Mouse (Mus musculus) heart, embryonic 16.5 days (tissue): Measurements from ENCODE around the gene Rapgef2. TPM values are rescaled to one million over a fixed set of nuclear protein-coding genes. Genes with fewer than 3 reads are reported as not detected.

Source experiments
- ATAC-seq: fragments of 200-750 bp; cut with Nextera tagmentation; replicated peaks from 2 replicates; pipeline ENCODE4 v1.8.0; 2017; ENCODE audit warnings: moderate number of reproducible peaks; ENCODE audit not compliant: insufficient read depth, low FRiP score; ENCODE audit errors: extremely low read depth
- H3K27ac ChIP-seq: fragments of 300-500 bp; sonication (generic); 2 replicates; pipeline ENCODE4 v1.5.1; 2014; ENCODE audit warnings: mild to moderate bottlenecking, low read length, control low read depth, moderate library complexity
- H3K27me3 ChIP-seq: fragments of 300-500 bp; sonication (generic); 2 replicates; pipeline ENCODE4 v1.6.1; 2014; ENCODE audit warnings: low read length, mixed read lengths; ENCODE audit not compliant: control insufficient read depth, insufficient read depth
- H3K36me3 ChIP-seq: fragments of 300-500 bp; sonication (generic); 2 replicates; pipeline ENCODE4 v1.6.1; 2014; ENCODE audit not compliant: control insufficient read depth, insufficient read depth
- H3K4me1 ChIP-seq: fragments of 300-500 bp; sonication (generic); 2 replicates; pipeline ENCODE4 v1.6.1; 2014; ENCODE audit warnings: low read length, mixed read lengths; ENCODE audit not compliant: control insufficient read depth, insufficient read depth
- H3K4me2 ChIP-seq: fragments of 300-500 bp; sonication (generic); 2 replicates; pipeline ENCODE4 v1.6.1; 2014; ENCODE audit warnings: low read depth, mild to moderate bottlenecking, control low read depth, low read length
- H3K4me3 ChIP-seq: fragments of 300-500 bp; sonication (generic); 2 replicates; pipeline ENCODE4 v1.5.1; 2014; ENCODE audit warnings: mild to moderate bottlenecking, control low read depth, low read length
- H3K9ac ChIP-seq: fragments of 300-500 bp; sonication (generic); 2 replicates; pipeline ENCODE4 v1.6.1; 2014; ENCODE audit warnings: low read length, control low read depth
- H3K9me3 ChIP-seq: fragments of 300-500 bp; sonication (generic); replicated peaks from 2 replicates; pipeline ENCODE4 v1.6.1; 2016; ENCODE audit warnings: low read length; ENCODE audit not compliant: control insufficient read depth
- WGBS: fragments of 180-500 bp; shearing (Covaris S2); extraction: QIAGEN DNeasy Blood & Tissue Kit; methylation state at CpG from one replicate; pipeline ENCODE4 v1.1.7; 2014; 5-methylcytosine and 5-hydroxymethylcytosine counted together
- polyA plus RNA-seq: library from polyadenylated mRNA; unstranded; fragments of >200 nt; fragmentation: Nextera tagmentation; extraction: Ambion mirVana; gene quantifications from 2 replicates; pipeline ENCODE4 v1.2.1, GENCODE M21; 2015

Gene Rapgef2
- polyA plus RNA-seq, 1 experiment from 2014 or later = 4.9 TPM

DNA sequence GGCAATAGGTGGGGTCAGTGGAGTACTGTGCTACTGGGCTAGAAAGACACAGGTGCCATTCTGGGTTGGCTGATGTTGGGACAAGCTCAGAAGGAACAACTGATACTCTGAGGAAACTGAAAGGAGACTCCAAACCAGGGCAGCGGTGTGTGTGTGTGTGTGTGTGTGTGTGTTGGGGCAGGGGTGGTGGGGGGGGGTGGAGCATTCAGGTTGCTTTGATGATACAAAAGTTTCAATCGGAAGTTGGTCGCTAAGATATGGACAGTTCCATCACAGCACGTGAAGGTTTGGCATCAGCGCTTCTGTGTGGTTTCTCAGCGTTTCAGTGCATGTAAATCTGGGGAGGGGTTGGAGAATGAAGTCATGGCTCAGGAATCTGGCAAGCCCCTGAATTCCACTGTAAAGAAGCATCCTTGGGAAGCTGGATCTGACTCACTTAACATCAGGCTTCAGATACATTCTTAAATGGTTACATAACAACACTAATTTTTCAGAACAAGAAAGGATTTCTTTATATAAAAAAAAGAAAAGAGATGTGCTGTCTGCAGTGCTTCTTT is 157.2 kb downstream of the Rapgef2 start:
- 44% methylated on average over 6 of the region's 6 CpGs for WGBS
- H3K9ac ChIP-seq = no peak overlapping the region
- peak overlapping the region; percentile 22 for H3K27ac ChIP-seq
- no peak overlapping the region for H3K4me3 ChIP-seq
- no peaks in the 10 kb centered on the region for H3K36me3 ChIP-seq
- no peak overlapping the region for H3K4me2 ChIP-seq
- no peaks in the 10 kb centered on the region for H3K9me3 ChIP-seq
- peak; percentile 38; the same call in 1 of the 2 replicates for ATAC-seq
- peaks cover 10% of the 10 kb centered on the region for H3K4me1 ChIP-seq
- no peaks in the 10 kb centered on the region for H3K27me3 ChIP-seq

- Histone ChIP-seq H3K4me3 (no peak overlapping the region), H3K9ac (no peak overlapping the region), H3K27ac (no peak overlapping the region), H3K27me3 (no peaks in the 10 kb centered on the region), H3K9me3 (no peaks in the 10 kb centered on the region), H3K4me2 (no peak overlapping the region), H3K36me3 (no peaks in the 10 kb centered on the region), H3K4me1 (peaks cover 10% of the 10 kb centered on the region)
- WGBS = 71% methylated on average over 2 of the region's 2 CpGs
- ATAC-seq = no peak
Measured at GRCm38 (mm10) chr3:79127797-79128196, 158.5 kb downstream of the Rapgef2 start.

DNA sequence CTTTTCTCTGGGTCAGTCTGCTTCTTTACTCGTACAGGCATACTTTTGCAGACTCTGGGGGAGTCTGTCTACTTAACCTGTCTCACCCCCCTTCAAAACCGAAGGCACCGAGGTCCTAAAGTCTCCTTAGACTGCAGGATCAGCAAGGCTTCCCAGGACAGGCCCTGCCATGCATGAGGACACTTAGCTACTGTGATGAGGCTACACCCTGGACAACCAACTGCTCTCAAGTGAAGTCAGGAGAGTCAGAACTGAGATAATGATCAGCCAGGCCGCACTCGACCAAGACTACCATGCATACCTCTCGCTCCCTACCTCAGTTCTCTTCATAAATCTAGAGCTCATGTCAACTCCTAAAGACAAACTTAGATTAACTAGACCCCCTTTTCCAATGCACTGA is 159.5 kb downstream of the Rapgef2 start:
- Histone ChIP-seq H3K4me1 (peaks cover 10% of the 10 kb centered on the region), H3K4me3 (no peak overlapping the region), H3K27me3 (no peaks in the 10 kb centered on the region), H3K4me2 (no peak overlapping the region), H3K9me3 (no peaks in the 10 kb centered on the region), H3K36me3 (no peaks in the 10 kb centered on the region), H3K9ac (no peak overlapping the region), H3K27ac (no peak overlapping the region)
- 82% methylated on average over 6 of the region's 6 CpGs for WGBS
- no peak for ATAC-seq

- H3K4me3 ChIP-seq = no peak overlapping the region
- WGBS = 69% methylated on average over 7 of the region's 7 CpGs
- H3K27me3 ChIP-seq = no peaks in the 10 kb centered on the region
- no peak for ATAC-seq
- no peak overlapping the region for H3K27ac ChIP-seq
- no peaks in the 10 kb centered on the region for H3K9me3 ChIP-seq
- no peak overlapping the region for H3K4me2 ChIP-seq
- H3K9ac ChIP-seq = no peak overlapping the region
- peaks cover 10% of the 10 kb centered on the region for H3K4me1 ChIP-seq
- 0 out of 2 replicates have a peak, but pooled peaks cover 2% of the 10 kb centered on the region for H3K36me3 ChIP-seq
Measured at GRCm38 (mm10) chr3:79121391-79121790, 164.9 kb downstream of the Rapgef2 start.

DNA sequence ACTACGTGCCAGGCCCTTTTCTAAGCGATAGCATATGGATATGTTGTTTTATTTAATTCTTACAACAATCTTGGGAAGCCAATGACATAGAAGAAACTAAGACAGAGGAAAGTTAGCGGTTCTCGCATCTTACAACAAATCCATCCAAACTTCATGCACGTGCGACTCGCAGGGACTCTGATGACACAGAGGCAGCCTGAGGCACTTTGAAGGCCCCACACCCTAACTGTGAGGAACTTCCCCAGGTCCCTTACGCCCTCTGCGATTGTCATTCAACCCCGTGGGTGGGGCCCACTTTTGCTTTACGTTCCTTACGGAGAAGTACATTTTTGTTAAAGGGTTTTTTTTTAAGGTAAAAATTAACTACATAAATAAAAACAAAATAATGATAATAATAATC is 166.3 kb downstream of the Rapgef2 start:
- no peak overlapping the region for H3K9ac ChIP-seq
- H3K36me3 ChIP-seq = 0 out of 2 replicates have a peak, but pooled peaks cover 2% of the 10 kb centered on the region
- no peak overlapping the region for H3K4me3 ChIP-seq
- no peaks in the 10 kb centered on the region for H3K27me3 ChIP-seq
- ATAC-seq = no peak
- no peak overlapping the region for H3K27ac ChIP-seq
- no peak overlapping the region for H3K4me2 ChIP-seq
- H3K4me1 ChIP-seq = peaks cover 11% of the 10 kb centered on the region
- WGBS = 94% methylated on average over 12 of the region's 12 CpGs
- H3K9me3 ChIP-seq = no peaks in the 10 kb centered on the region

DNA sequence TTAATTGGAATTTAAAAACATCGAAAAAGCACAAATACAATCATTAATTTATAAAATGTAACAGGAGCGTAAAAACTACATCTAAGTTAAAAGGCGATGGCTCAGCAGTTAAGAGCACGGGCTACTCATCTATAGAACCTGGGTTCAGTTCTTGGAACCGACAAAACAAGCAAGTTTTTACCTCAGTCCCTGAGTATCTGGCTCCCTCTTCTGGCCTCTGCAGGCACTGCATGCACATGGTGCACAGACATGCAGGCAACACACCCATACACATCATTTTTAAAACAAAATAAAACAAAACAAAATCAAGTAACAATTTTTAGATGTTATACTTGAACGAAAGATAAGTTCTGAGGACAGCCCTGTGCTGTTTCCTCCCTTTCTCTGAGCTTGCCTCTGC is 176.2 kb downstream of the Rapgef2 start:
- peaks cover 5% of the 10 kb centered on the region for H3K36me3 ChIP-seq
- H3K27me3 ChIP-seq = no peaks in the 10 kb centered on the region
- no peak for ATAC-seq
- WGBS = 94% methylated on average over 6 of the region's 6 CpGs
- no peaks in the 10 kb centered on the region for H3K4me1 ChIP-seq
- H3K4me3 ChIP-seq = no peak overlapping the region
- no peak overlapping the region for H3K27ac ChIP-seq
- H3K4me2 ChIP-seq = no peak overlapping the region
- no peaks in the 10 kb centered on the region; the same call in 1 of the 2 replicates for H3K9me3 ChIP-seq
- H3K9ac ChIP-seq = no peak overlapping the region

- no peak for ATAC-seq
- 84% methylated on average over 6 of the region's 6 CpGs for WGBS
Measured at GRCm38 (mm10) chr3:79108246-79108645, 178.1 kb downstream of the Rapgef2 start.

GRCm38 (mm10) chr3:79106360-79106759 is 180.0 kb downstream of the Rapgef2 start:
- H3K4me2 ChIP-seq = no peak overlapping the region
- 81% methylated on average over 2 of the region's 2 CpGs for WGBS
- ATAC-seq = no peak
- H3K27ac ChIP-seq = no peak overlapping the region
- no peaks in the 10 kb centered on the region for H3K27me3 ChIP-seq
- peaks cover 16% of the 10 kb centered on the region for H3K4me1 ChIP-seq
- no peaks in the 10 kb centered on the region; the same call in 1 of the 2 replicates for H3K9me3 ChIP-seq
- H3K36me3 ChIP-seq = peaks cover 5% of the 10 kb centered on the region
- H3K9ac ChIP-seq = no peak overlapping the region
- H3K4me3 ChIP-seq = no peak overlapping the region

More at GRCm38 (mm10) chr3:79108246-79108645, 178.1 kb downstream of the Rapgef2 start:
- H3K36me3 ChIP-seq = peaks cover 5% of the 10 kb centered on the region
- H3K4me1 ChIP-seq = no peaks in the 10 kb centered on the region
- no peak overlapping the region for H3K9ac ChIP-seq
- no peak overlapping the region for H3K4me2 ChIP-seq
- H3K9me3 ChIP-seq = no peaks in the 10 kb centered on the region; the same call in 1 of the 2 replicates
- H3K27ac ChIP-seq = no peak overlapping the region
- H3K27me3 ChIP-seq = no peaks in the 10 kb centered on the region
- H3K4me3 ChIP-seq = no peak overlapping the region

GRCm38 (mm10) chr3:79103604-79104003 is 182.7 kb downstream of the Rapgef2 start:
- H3K4me1 ChIP-seq = peaks cover 23% of the 10 kb centered on the region
- no peak overlapping the region for H3K9ac ChIP-seq
- H3K9me3 ChIP-seq = no peaks in the 10 kb centered on the region; the same call in 1 of the 2 replicates
- 87% methylated on average over 9 of the region's 9 CpGs for WGBS
- no peak overlapping the region for H3K4me2 ChIP-seq
- no peak overlapping the region for H3K27ac ChIP-seq
- ATAC-seq = no peak
- no peak overlapping the region for H3K4me3 ChIP-seq
- no peaks in the 10 kb centered on the region for H3K27me3 ChIP-seq
- H3K36me3 ChIP-seq = peaks cover 8% of the 10 kb centered on the region
